10 mouse cellular contexts compared by ENCODE assay signal in the genomic region with DNA sequence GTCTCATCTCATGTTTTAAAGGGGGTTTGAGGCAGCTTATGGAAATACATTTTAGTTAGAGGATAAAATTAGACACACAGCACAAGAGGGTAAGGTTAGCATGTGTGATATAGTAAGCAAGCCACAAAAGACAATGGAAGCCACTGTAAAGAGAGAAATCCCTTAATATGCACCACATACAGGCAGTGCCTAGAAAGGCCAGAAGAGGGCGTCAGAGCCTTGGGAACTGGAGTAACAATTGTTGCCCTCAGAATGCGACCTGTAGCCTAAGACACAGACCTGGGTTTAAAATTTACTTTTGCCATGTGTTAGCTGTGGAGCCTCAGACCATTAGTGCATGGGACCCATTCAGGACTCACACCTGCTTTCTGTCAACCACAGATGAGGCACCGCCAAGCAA. TPM values are rescaled to one million over a fixed set of nuclear protein-coding genes. Genes with fewer than 3 reads are reported as not detected.
DNase-seq lines count a peak whose midpoint lies in the region; ATAC-seq and TF ChIP-seq lines count a peak whose summit lies in the region.
"Had no signal": no experiment of that assay in that cellular context is flagged by ENCODE, and none has a peak within 500 bp of the region (broad histone marks: within the 10 kb centered on the region; RNA-seq: fewer than 3 reads in every experiment).

No protein-coding gene starts in this region.

- no peaks in the 10 kb centered on the region for H3K9me3 ChIP-seq in E14TG2a.4 (ENCODE audit: low read length)
- H3K9me3 ChIP-seq: embryonic facial prominence, embryonic 13.5 days had no signal

- no peak for ATAC-seq in monocyte, adult 5-6 weeks (replicated peaks; ENCODE audit: insufficient number of reproducible peaks, low FRiP score, low TSS enrichment, poor library complexity, severe bottlenecking)

- peaks cover 43% of the 10 kb centered on the region for H3K4me1 ChIP-seq in E14TG2a.4 (replicated peaks; ENCODE audit: low read depth, low read length)

- H3K36me3 ChIP-seq in E14TG2a.4 (ENCODE audit: insufficient read depth, low read length): peaks cover 4% of the 10 kb centered on the region; the same call in 1 of the 2 replicates
- H3K36me3 ChIP-seq: embryonic facial prominence, embryonic 13.5 days had no signal

- no peaks in the 10 kb centered on the region for H3K27me3 ChIP-seq in E14TG2a.4 (ENCODE audit: insufficient read depth, low read length)
- H3K27me3 ChIP-seq: embryonic facial prominence, embryonic 13.5 days had no signal

- peak; percentile 69 for TF ChIP-seq CTCF in E14TG2a.4 (conservative IDR thresholded peaks at IDR 0.05; ENCODE audit: low read length)

- peak; percentile 12 for DNase-seq in kidney, adult 9 months
- DNase-seq in kidney, adult 11 months: no peak
- DNase-seq in R1 (ENCODE audit: low read depth, low spot score): peak; percentile 57
- DNase-seq in kidney, postnatal 4 days: peak; percentile 50 to 53
- peak; percentile 6 to 9 for DNase-seq in thymus, postnatal 36 days
- DNase-seq in right cerebral cortex, postnatal 10 days (ENCODE audit: low spot score in 2 of 2): no peak

- H3K4me3 ChIP-seq in E14TG2a.4 (replicated peaks; ENCODE audit: low read length): no peak overlapping the region
- H3K4me3 ChIP-seq: embryonic facial prominence, embryonic 13.5 days; myocyte had no signal

RNA-seq across cellular contexts. Expression of a gene that starts 54.2 kb away (rescaled TPM):
- 1.6 to 2.6 TPM in 2 of 3 replicates, not detected in the other for total RNA-seq in monocyte, adult 5-6 weeks (2017)

Comparison
In these comparisons a context has a peak if more than half of its experiments do, and no peak if none do; other contexts are left out.
1. DNase-seq: peak in kidney, adult 9 months (single experiment), R1 (single experiment), kidney, postnatal 4 days (2 of 2) and thymus, postnatal 36 days (2 of 2); none in kidney, adult 11 months (single experiment) and right cerebral cortex, postnatal 10 days (0 of 2).